16 mouse cellular contexts compared by ENCODE assay signal in genomic region chr19:23543244-23544004, GRCm38 (mm10).
"Had no signal": no experiment of that assay in that cellular context is flagged by ENCODE, and none has a peak within 500 bp of the region (broad histone marks: within the 10 kb centered on the region; RNA-seq: fewer than 3 reads in every experiment).

No protein-coding gene starts in this region.

- DNase-seq: kidney, adult 18-20 months; kidney, postnatal 10 days; kidney, postnatal 4 days; lung, adult 2 months; right cerebral cortex, adult 18-20 months; right cerebral cortex, postnatal 25 days; thymus, postnatal 4 days had no signal

- H3K9ac ChIP-seq: liver, embryonic 15.5 days; neural tube, embryonic 13.5 days had no signal

- H3K9me3 ChIP-seq: limb, embryonic 10.5 days; liver, embryonic 15.5 days; megakaryocyte, embryonic 14.5 days; neural tube, embryonic 13.5 days had no signal

- H3K36me3 ChIP-seq: limb, embryonic 10.5 days; liver, embryonic 15.5 days; neural tube, embryonic 13.5 days had no signal

- ATAC-seq: lung, postnatal 0 days had no signal

- H3K4me2 ChIP-seq: liver, embryonic 11.5 days; liver, embryonic 15.5 days; neural tube, embryonic 13.5 days had no signal

- H3K27me3 ChIP-seq: liver, embryonic 15.5 days; megakaryocyte, embryonic 14.5 days; neural tube, embryonic 13.5 days had no signal

- H3K4me1 ChIP-seq: limb, embryonic 10.5 days; liver, embryonic 15.5 days; megakaryocyte, embryonic 14.5 days; neural tube, embryonic 13.5 days had no signal

- H3K4me3 ChIP-seq: layer of hippocampus, adult 2 months; limb, embryonic 10.5 days; liver, embryonic 15.5 days; megakaryocyte, embryonic 14.5 days; neural tube, embryonic 13.5 days had no signal

- H3K27ac ChIP-seq: layer of hippocampus, adult 2 months; limb, embryonic 10.5 days; liver, embryonic 15.5 days; macrophage; neural tube, embryonic 13.5 days; stomach, postnatal 0 days had no signal
